Mouse (Mus musculus) lung, postnatal 0 days (tissue): Measurements from ENCODE around the gene Srgap2. TPM values are rescaled to one million over a fixed set of nuclear protein-coding genes. Genes with fewer than 3 reads are reported as not detected.

ENCODE experiments used
- ATAC-seq: fragments of 200-750 bp; cut with Nextera tagmentation; 2 replicates; pipeline ENCODE4 v1.8.0; 2017; ENCODE audit warnings: moderate library complexity
- DNase-seq: peaks from one replicate; pipeline ENCODE4 v3.0.0-alpha.2; 2016; ENCODE audit warnings: low spot score
- H3K27ac ChIP-seq: fragments of 300-500 bp; sonication (generic); 2 replicates; pipeline ENCODE4 v1.5.1; 2014; ENCODE audit warnings: antibody characterized with exemption, mild to moderate bottlenecking, low read length, mixed read lengths
- H3K27me3 ChIP-seq: fragments of 300-500 bp; sonication (generic); replicated peaks from 2 replicates; pipeline ENCODE4 v1.6.1; 2014; ENCODE audit warnings: low read length, mixed read lengths; ENCODE audit not compliant: insufficient read depth
- H3K36me3 ChIP-seq: fragments of 300-500 bp; sonication (generic); 2 replicates; pipeline ENCODE4 v1.6.1; 2014; ENCODE audit warnings: low read length, mixed read lengths; ENCODE audit not compliant: insufficient read depth
- H3K4me1 ChIP-seq: fragments of 300-500 bp; sonication (generic); 2 replicates; pipeline ENCODE4 v1.6.1; 2014; ENCODE audit warnings: antibody characterized with exemption, low read depth, low read length, mixed read lengths; ENCODE audit not compliant: insufficient read depth
- H3K4me2 ChIP-seq: fragments of 300-500 bp; sonication (generic); replicated peaks from 2 replicates; pipeline ENCODE4 v1.6.1; 2014; ENCODE audit warnings: low read depth, mild to moderate bottlenecking, low read length, moderate library complexity, mixed read lengths
- H3K4me3 ChIP-seq: fragments of 300-500 bp; sonication (generic); 2 replicates; pipeline ENCODE4 v1.5.1; 2014; ENCODE audit warnings: low read depth, low read length
- H3K9ac ChIP-seq: fragments of 300-500 bp; sonication (generic); replicated peaks from 2 replicates; pipeline ENCODE4 v1.6.1; 2014; ENCODE audit warnings: low read depth, mild to moderate bottlenecking
- H3K9me3 ChIP-seq: fragments of 300-500 bp; sonication (generic); 2 replicates; pipeline ENCODE4 v1.6.1; 2016; ENCODE audit warnings: low read length, mixed read lengths
- CTCF ChIP-seq: IDR thresholded peaks from 2 replicates; pipeline ENCODE4 v1.5.1; 2016; ENCODE audit warnings: antibody characterized with exemption, mild to moderate bottlenecking
- EP300 ChIP-seq: IDR thresholded peaks from 2 replicates; pipeline ENCODE4 v1.6.1; 2016; ENCODE audit warnings: antibody characterized with exemption, mild to moderate bottlenecking, control low read depth
- WGBS: fragments of 180-500 bp; shearing (Covaris S2); extraction: QIAGEN DNeasy Blood & Tissue Kit; methylation state at CpG from one replicate; pipeline ENCODE4 v1.1.7; 2014; 5-methylcytosine and 5-hydroxymethylcytosine counted together
- microRNA-seq: library from miRNA; unstranded; fragments of <30 nt; microRNA quantifications from one replicate; pipeline ENCODE4, GENCODE M21; 2016
- polyA plus RNA-seq: library from polyadenylated mRNA; unstranded; fragments of >200 nt; fragmentation: Nextera tagmentation; extraction: Ambion mirVana; gene quantifications from 2 replicates; pipeline ENCODE4 v1.2.1, GENCODE M21; 2015

Srgap2 gene
- polyA plus RNA-seq, 1 experiment from 2014 or later: 9.5 TPM

DNA sequence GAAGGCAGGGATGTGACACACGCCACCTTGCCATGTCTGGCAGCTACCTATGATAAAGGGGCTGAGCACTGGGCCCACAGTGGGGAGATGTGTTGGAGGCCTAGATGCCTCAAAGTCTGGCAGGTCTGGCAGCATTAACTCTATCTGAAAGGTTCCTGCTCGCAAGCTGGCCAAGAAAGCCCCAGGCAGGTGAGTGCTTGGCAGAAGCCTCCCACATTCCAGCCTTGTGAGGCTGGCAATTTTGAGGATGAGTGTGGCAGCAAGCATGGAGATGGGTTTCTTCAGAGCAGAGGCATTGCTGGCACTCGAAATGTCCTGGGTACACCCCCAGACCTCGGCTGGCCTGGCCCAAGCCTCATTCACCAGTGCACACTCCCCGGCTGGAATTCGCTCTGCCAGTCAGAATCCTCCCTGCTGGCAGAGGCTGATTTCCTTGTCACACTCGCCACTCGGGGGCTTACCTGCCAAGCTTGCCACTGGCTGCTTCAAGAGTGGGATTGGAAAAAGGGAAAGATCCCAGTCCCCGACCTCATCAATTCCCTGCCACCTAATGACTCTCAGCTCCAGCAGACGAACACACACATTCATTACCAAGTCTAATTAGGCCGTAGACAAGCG, 287.5 kb downstream of the Srgap2 start:
- ATAC-seq: no peak
- Histone ChIP-seq H3K9me3 (no peaks in the 10 kb centered on the region), H3K36me3 (no peaks in the 10 kb centered on the region), H3K4me1 (no peaks in the 10 kb centered on the region), H3K4me2 (no peak overlapping the region), H3K27me3 (0 out of 2 replicates have a peak, but pooled peaks cover 8% of the 10 kb centered on the region), H3K27ac (peak overlapping the region; percentile 9; the same call in 1 of the 2 replicates), H3K4me3 (no peak overlapping the region), H3K9ac (no peak overlapping the region)
- TF ChIP-seq CTCF (no peak), EP300 (no peak)
- DNase-seq: no peak
- 73% methylated on average over 12 of the region's 12 CpGs for WGBS

DNA sequence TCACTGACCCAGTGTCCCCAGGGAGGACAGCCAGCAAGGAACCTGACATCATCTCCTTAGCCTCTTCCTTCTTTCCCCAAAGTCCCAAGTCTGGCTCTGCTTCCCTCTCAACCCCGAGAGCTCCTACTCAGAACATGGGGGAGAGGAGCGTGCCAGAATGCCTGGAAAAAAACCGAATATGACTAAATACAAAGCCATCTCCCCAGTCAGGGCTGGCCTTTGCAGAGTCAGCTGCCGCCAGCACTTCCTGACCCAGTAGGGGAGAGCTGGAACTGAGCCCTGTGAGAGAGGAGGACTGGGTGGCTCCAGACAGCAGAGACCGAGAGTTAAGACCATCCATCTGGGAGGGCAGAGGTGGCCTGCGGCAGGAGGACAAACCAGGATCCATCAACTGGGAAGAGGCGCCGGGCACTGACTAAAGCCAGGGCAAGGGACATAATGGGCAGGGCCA, 288.2 kb downstream of the Srgap2 start:
- Histone ChIP-seq H3K9me3 (no peaks in the 10 kb centered on the region), H3K36me3 (no peaks in the 10 kb centered on the region), H3K27me3 (0 out of 2 replicates have a peak, but pooled peaks cover 4% of the 10 kb centered on the region), H3K4me1 (no peaks in the 10 kb centered on the region), H3K4me2 (no peak overlapping the region), H3K4me3 (no peak overlapping the region), H3K27ac (peak overlapping the region; percentile 9; the same call in 1 of the 2 replicates), H3K9ac (no peak overlapping the region)
- 40% methylated on average over 8 of the region's 8 CpGs for WGBS
- TF ChIP-seq EP300: no peak
- DNase-seq: peak; percentile 89
- ATAC-seq: peak; percentile 87

DNA sequence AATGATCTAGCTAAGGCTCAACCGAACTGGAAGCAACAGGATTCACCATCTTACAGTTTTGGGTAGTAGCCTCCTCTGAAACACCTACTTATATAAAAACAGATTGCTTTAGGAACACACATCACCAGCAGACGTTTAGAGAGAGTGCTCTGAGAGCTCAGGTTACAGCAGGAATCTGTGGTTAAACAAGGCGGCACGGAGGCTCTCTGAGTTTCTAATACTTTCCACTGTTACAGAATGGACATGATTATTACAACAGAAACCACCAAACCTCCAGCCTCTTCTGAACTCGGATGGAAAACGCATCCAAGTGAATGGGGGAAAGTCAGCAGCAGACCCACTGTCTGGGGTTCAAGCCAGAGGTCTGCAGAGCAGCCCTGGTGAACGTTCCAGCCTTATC, 291.1 kb downstream of the Srgap2 start:
- H3K36me3 ChIP-seq: no peaks in the 10 kb centered on the region
- no peaks in the 10 kb centered on the region for H3K9me3 ChIP-seq
- DNase-seq: no peak
- no peaks in the 10 kb centered on the region for H3K4me1 ChIP-seq
- H3K27ac ChIP-seq: no peak overlapping the region
- TF ChIP-seq EP300 (no peak), CTCF (no peak)
- 44% methylated on average over 7 of the region's 7 CpGs for WGBS
- no peak for ATAC-seq
- no peak overlapping the region for H3K9ac ChIP-seq
- no peak overlapping the region for H3K4me2 ChIP-seq
- no peak overlapping the region for H3K4me3 ChIP-seq
- no peaks in the 10 kb centered on the region for H3K27me3 ChIP-seq

Small RNAs within 50 kb of the gene (microRNA-seq; reads per million reads assigned to microRNA genes)
- not detected for gene Gm24273

Other genes starting within 250 kb of the Srgap2 start
- gene Ikbke, start 247.7 kb downstream of the Srgap2 start, polyA plus RNA-seq: 2.9 and 4.1 TPM in 2 replicates
- gene Fam72a, start 551 bp upstream of the Srgap2 start, polyA plus RNA-seq: 1.1 and 1.3 TPM in 2 replicates
- not detected in 2 replicates for gene Avpr1b, start 71.9 kb upstream of the Srgap2 start, polyA plus RNA-seq
- gene Ctse, start 111.0 kb upstream of the Srgap2 start, polyA plus RNA-seq: 0.80 and 1.1 TPM in 2 replicates
- 3.8 and 4.0 TPM in 2 replicates for gene Rab7b, start 161.3 kb upstream of the Srgap2 start, polyA plus RNA-seq
- 10.9 and 12.3 TPM in 2 replicates for gene Slc26a9, start 216.7 kb upstream of the Srgap2 start, polyA plus RNA-seq